Mouse (Mus musculus): Measurements from ENCODE around the gene Nxt2.
"Not testable (repeated sequence)": the region's sequence is repeated elsewhere in the genome, so short reads cannot be mapped to it uniquely, and the experiment has no call there.

Gene Nxt2

GRCm38 (mm10) chrX:142226542-142226941 lies at the start of gene Nxt2:
Gene Nxt2 (plus strand): TSS chrX:142226770.
- no peak for DNase-seq (ENCODE audit: low read depth in 2 of 2, low spot score in 2 of 2)

- DNase-seq (ENCODE audit: low read depth in 2 of 2, low spot score in 2 of 2) = no peak
These were observed 49.6 kb upstream of the Nxt2 start for GRCm38 (mm10) chrX:142176981-142177380.

- DNase-seq (ENCODE audit: low read depth in 2 of 2, low spot score in 2 of 2) = no peak
These were observed 44.5 kb upstream of the Nxt2 start for GRCm38 (mm10) chrX:142182026-142182425.

GRCm38 (mm10) chrX:142189023-142189703 lies 37.4 kb upstream of the Nxt2 start:
- no peak for DNase-seq (ENCODE audit: low read depth in 2 of 2, low spot score in 2 of 2)

- no peak for DNase-seq (ENCODE audit: low read depth in 2 of 2, low spot score in 2 of 2)
These were observed 36.2 kb upstream of the Nxt2 start for GRCm38 (mm10) chrX:142190355-142190754.

GRCm38 (mm10) chrX:142194420-142194819 lies 32.1 kb upstream of the Nxt2 start:
- DNase-seq (ENCODE audit: low read depth in 2 of 2, low spot score in 2 of 2) = no peak

- no peak for DNase-seq (ENCODE audit: low read depth in 2 of 2, low spot score in 2 of 2)
These were observed 31.0 kb upstream of the Nxt2 start for GRCm38 (mm10) chrX:142195551-142195950.

- no peak for DNase-seq (ENCODE audit: low read depth in 2 of 2, low spot score in 2 of 2)
These were observed 29.7 kb upstream of the Nxt2 start, which contains the start of gene Gucy2f for GRCm38 (mm10) chrX:142196831-142197230. Gene Gucy2f (minus strand): TSS chrX:142196931.

GRCm38 (mm10) chrX:142200295-142200694 lies 26.3 kb upstream of the Nxt2 start:
- DNase-seq (ENCODE audit: low read depth in 2 of 2, low spot score in 2 of 2) = peak; percentile 0 to 25

GRCm38 (mm10) chrX:142227398-142228054 lies 956 bp downstream of the Nxt2 start:
- no peak for DNase-seq (ENCODE audit: low read depth in 2 of 2, low spot score in 2 of 2)

GRCm38 (mm10) chrX:142228055-142228768 lies 1.6 kb downstream of the Nxt2 start:
- DNase-seq (ENCODE audit: low read depth in 2 of 2, low spot score in 2 of 2) = peak; percentile 41 to 52

GRCm38 (mm10) chrX:142228769-142229158 lies 2.2 kb downstream of the Nxt2 start:
- no peak for DNase-seq (ENCODE audit: low read depth in 2 of 2, low spot score in 2 of 2)

- not testable (repeated sequence) for DNase-seq (ENCODE audit: low read depth in 2 of 2, low spot score in 2 of 2)
These were observed 9.6 kb downstream of the Nxt2 start for GRCm38 (mm10) chrX:142236146-142236545.

- DNase-seq (ENCODE audit: low read depth in 2 of 2, low spot score in 2 of 2) = no peak
These were observed 10.5 kb downstream of the Nxt2 start for GRCm38 (mm10) chrX:142237101-142237500.

- no peak for DNase-seq (ENCODE audit: low read depth in 2 of 2, low spot score in 2 of 2)
These were observed 19.2 kb downstream of the Nxt2 start for GRCm38 (mm10) chrX:142245682-142246327.

GRCm38 (mm10) chrX:142250008-142250736 lies 23.6 kb downstream of the Nxt2 start:
- no peak for DNase-seq (ENCODE audit: low read depth in 2 of 2, low spot score in 2 of 2)

GRCm38 (mm10) chrX:142276031-142276430 lies 49.5 kb downstream of the Nxt2 start:
- DNase-seq (ENCODE audit: low read depth in 2 of 2, low spot score in 2 of 2) = no peak

GRCm38 (mm10) chrX:142276573-142276972 lies 50.0 kb downstream of the Nxt2 start:
- DNase-seq (ENCODE audit: low read depth in 2 of 2, low spot score in 2 of 2) = no peak

- DNase-seq (ENCODE audit: low read depth in 2 of 2, low spot score in 2 of 2) = no peak
These were observed 59.3 kb downstream of the Nxt2 start for GRCm38 (mm10) chrX:142285905-142286304.
